Mouse (Mus musculus): ENCODE measurements around the gene Cptp. TPM values are rescaled to one million over a fixed set of nuclear protein-coding genes. Genes with fewer than 3 reads are reported as not detected.

Gene Cptp
- polyA plus RNA-seq, 1 experiment from 2014 or later: 24.7 TPM

DNA sequence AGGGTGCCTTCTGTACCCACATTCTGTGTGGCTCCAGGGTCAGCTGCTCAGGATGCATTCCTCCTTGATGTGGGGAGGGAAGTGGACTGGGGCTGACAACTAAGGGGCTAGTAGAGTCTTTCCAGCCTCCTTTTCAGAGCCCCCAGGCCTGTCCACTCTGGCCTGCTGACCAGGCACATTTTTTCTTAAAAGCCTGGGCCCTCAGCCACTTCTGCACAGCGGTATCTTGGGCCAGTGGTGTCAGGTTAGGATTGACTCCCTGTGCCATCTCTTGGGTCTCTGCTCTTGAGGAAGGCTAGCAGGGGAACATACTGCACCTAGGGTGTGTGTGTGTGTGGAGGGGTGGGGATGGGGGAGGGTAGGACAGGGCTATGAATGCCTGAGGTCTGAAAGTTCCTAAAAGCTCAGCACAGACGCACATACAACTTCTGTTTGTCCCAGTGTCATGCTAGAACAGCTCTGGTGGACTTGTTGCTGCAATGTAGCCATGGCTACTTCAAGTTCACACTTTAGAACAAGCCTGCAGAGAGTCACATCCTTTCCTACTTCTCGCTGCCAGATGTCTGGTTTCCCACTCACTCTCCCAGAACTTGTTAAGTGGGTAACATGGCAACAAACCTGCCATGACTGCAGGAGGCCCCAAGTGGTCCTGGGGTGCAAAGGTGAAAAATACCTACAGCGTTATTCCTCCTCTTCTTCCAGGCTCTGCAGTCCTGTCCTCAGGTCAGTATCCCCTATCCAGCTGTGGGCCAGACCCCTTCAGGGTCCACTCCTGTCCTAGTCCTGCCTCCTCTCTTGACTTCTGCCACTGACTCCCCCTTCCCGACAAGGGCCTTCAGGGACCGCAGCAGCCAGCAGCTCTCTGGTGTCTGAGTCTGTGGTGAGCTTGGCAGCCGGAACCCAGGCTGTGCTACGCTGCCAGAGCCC is 28.9 kb downstream of the Cptp start:
- Histone ChIP-seq H3K36me3 (ENCODE audit: control insufficient read depth, insufficient read depth, low read length) (no peaks in the 10 kb centered on the region), H3K4me3 (ENCODE audit: low read depth, low read length) (peak overlapping the region; percentile 39), H3K27me3 (ENCODE audit: control insufficient read depth, insufficient read depth, low read length) (peaks cover 7% of the 10 kb centered on the region; the same call in 1 of the 2 replicates), H3K9me3 (ENCODE audit: control insufficient read depth, low read length) (no peaks in the 10 kb centered on the region), H3K9ac (ENCODE audit: low read length) (peak overlapping the region; percentile 73), H3K27ac (ENCODE audit: low read depth, low read length) (peak overlapping the region; percentile 48; the same call in 1 of the 2 replicates), H3K4me2 (peak overlapping the region; percentile 76), H3K4me1 (ENCODE audit: control insufficient read depth, insufficient read depth, low read length) (peaks cover 22% of the 10 kb centered on the region)
- DNase-seq (ENCODE audit: low spot score, missing footprints) (peak; percentile 90), ATAC-seq (ENCODE audit: low FRiP score) (peak; percentile 9)
- 9% methylated on average over 8 of the region's 8 CpGs for WGBS

DNA sequence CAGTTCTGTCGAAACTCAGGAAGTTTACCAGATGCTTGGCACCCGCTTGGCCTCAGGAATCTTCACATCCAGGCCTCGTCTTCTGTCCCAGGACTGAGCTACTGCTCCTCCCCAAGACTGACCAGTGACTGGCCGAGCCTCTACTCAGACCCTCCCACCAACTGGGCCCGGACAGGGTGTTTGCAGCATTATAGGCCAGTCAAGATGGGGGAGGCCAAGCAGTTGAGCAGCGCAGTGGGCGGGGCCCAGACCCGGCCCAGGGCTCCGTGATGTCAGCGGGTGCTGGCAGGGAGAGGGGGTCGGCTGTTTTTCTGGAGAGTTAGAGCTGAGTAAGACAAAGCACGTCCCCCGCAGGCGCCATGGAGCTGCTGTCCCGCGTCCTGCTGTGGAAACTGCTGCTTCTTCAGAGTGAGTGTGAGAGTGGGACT is 29.7 kb downstream of the Cptp start, which contains the start of gene Mxra8:
Gene Mxra8 (plus strand): TSS at position 198 of the 428 bp plus-strand sequence.
- H3K27ac ChIP-seq (ENCODE audit: low read depth, low read length): peak within 1 kb of the TSS; percentile 48
- peak; percentile 91 for ATAC-seq (ENCODE audit: low FRiP score)

GRCm38 (mm10) chr4:155838187-155839153 is 30.8 kb downstream of the Cptp start:
- WGBS: 59% methylated on average over 8 of the region's 8 CpGs
- Histone ChIP-seq H3K4me3 (ENCODE audit: low read depth, low read length) (no peak overlapping the region), H3K4me1 (ENCODE audit: control insufficient read depth, insufficient read depth, low read length) (peaks cover 22% of the 10 kb centered on the region), H3K9me3 (ENCODE audit: control insufficient read depth, low read length) (no peaks in the 10 kb centered on the region), H3K27ac (ENCODE audit: low read depth, low read length) (no peak overlapping the region), H3K9ac (ENCODE audit: low read length) (no peak overlapping the region; the same call in 1 of the 2 replicates), H3K36me3 (ENCODE audit: control insufficient read depth, insufficient read depth, low read length) (no peaks in the 10 kb centered on the region), H3K27me3 (ENCODE audit: control insufficient read depth, insufficient read depth, low read length) (peaks cover 7% of the 10 kb centered on the region; the same call in 1 of the 2 replicates), H3K4me2 (no peak overlapping the region)
- ATAC-seq (ENCODE audit: low FRiP score): no peak
- no peak for DNase-seq (ENCODE audit: low spot score, missing footprints)

More for the DNA sequence above, 29.7 kb downstream of the Cptp start, which contains the start of gene Mxra8:
- Histone ChIP-seq H3K4me2 (peak within 1 kb of the TSS; percentile 76), H3K36me3 (ENCODE audit: control insufficient read depth, insufficient read depth, low read length) (no peaks in the 10 kb centered on the region), H3K9ac (ENCODE audit: low read length) (peak within 1 kb of the TSS; percentile 73), H3K27me3 (ENCODE audit: control insufficient read depth, insufficient read depth, low read length) (peaks cover 7% of the 10 kb centered on the region; the same call in 1 of the 2 replicates), H3K4me1 (ENCODE audit: control insufficient read depth, insufficient read depth, low read length) (peaks cover 22% of the 10 kb centered on the region), H3K4me3 (ENCODE audit: low read depth, low read length) (peak within 1 kb of the TSS; percentile 39), H3K9me3 (ENCODE audit: control insufficient read depth, low read length) (no peaks in the 10 kb centered on the region)
- DNase-seq (ENCODE audit: low spot score, missing footprints): peak; percentile 95
- 2% methylated on average over 16 of the region's 16 CpGs for WGBS

DNA sequence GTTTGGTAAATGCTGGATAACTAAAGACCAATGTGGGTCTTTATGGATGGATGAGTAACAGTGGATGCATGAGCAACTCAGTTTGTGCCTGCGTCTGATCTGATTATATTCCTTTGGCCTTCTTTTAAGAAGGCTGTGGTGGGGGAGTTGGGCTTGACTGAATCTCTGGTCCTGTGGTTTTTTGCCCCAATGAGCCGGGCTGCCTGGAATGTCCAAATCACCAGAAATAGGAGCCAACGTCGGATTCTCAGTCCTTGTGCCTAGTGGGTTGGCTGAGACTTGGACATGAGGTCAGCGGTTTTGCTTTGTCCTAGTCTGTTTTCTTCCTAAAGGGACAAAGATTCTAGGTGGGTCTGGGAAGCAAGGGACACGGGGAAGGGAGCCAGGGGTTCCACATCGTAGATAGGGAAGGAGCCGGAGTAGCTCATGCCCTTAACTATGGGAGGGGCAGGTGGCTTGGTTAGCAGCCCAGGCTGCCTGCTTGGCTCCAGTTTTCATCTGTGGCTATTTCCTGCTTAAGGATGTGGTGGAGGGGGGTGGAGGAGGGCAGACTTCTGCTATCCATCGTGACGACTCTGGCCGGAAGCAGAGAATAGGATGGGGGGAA is 31.7 kb downstream of the Cptp start:
- ATAC-seq (ENCODE audit: low FRiP score) (no peak), DNase-seq (ENCODE audit: low spot score, missing footprints) (no peak)
- H3K4me2 ChIP-seq: no peak overlapping the region
- 86% methylated on average over 11 of the region's 11 CpGs for WGBS
- peaks cover 23% of the 10 kb centered on the region for H3K4me1 ChIP-seq (ENCODE audit: control insufficient read depth, insufficient read depth, low read length)
- H3K9me3 ChIP-seq (ENCODE audit: control insufficient read depth, low read length): no peaks in the 10 kb centered on the region
- H3K4me3 ChIP-seq (ENCODE audit: low read depth, low read length): no peak overlapping the region
- H3K27ac ChIP-seq (ENCODE audit: low read depth, low read length): no peak overlapping the region
- no peak overlapping the region for H3K9ac ChIP-seq (ENCODE audit: low read length)
- H3K27me3 ChIP-seq (ENCODE audit: control insufficient read depth, insufficient read depth, low read length): peaks cover 7% of the 10 kb centered on the region; the same call in 1 of the 2 replicates
- H3K36me3 ChIP-seq (ENCODE audit: control insufficient read depth, insufficient read depth, low read length): peaks cover 3% of the 10 kb centered on the region; the same call in 1 of the 2 replicates

DNA sequence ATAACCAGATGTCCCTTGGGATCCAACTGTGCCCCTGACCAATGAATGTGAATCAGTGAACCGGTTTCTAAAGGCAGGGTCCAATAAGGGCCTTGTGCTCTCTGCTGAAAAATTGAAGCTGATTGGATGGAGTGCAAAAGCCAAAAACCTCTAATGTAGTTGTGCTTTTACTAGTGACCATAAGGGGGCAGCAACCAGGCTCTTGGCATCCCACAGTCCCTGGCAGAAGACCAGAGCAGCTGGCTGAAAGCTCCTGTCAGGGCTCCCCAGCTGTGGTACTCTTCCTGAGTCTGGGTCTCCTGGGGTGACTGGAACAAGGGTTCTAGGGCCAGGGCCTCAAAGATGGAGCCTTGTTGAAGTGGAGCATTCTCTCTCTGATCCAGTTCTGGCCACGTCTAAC is 35.4 kb downstream of the Cptp start:
- Histone ChIP-seq H3K9ac (ENCODE audit: low read length) (no peak overlapping the region), H3K4me2 (no peak overlapping the region), H3K9me3 (ENCODE audit: control insufficient read depth, low read length) (no peaks in the 10 kb centered on the region), H3K36me3 (ENCODE audit: control insufficient read depth, insufficient read depth, low read length) (peaks cover 3% of the 10 kb centered on the region; the same call in 1 of the 2 replicates), H3K27ac (ENCODE audit: low read depth, low read length) (no peak overlapping the region), H3K4me3 (ENCODE audit: low read depth, low read length) (no peak overlapping the region), H3K4me1 (ENCODE audit: control insufficient read depth, insufficient read depth, low read length) (peaks cover 8% of the 10 kb centered on the region), H3K27me3 (ENCODE audit: control insufficient read depth, insufficient read depth, low read length) (no peaks in the 10 kb centered on the region)
- ATAC-seq (ENCODE audit: low FRiP score): peak; percentile 20; the same call in 1 of the 2 replicates
- peak; percentile 93 for DNase-seq (ENCODE audit: low spot score, missing footprints)
- 47% methylated on average over 2 of the region's 2 CpGs for WGBS

DNA sequence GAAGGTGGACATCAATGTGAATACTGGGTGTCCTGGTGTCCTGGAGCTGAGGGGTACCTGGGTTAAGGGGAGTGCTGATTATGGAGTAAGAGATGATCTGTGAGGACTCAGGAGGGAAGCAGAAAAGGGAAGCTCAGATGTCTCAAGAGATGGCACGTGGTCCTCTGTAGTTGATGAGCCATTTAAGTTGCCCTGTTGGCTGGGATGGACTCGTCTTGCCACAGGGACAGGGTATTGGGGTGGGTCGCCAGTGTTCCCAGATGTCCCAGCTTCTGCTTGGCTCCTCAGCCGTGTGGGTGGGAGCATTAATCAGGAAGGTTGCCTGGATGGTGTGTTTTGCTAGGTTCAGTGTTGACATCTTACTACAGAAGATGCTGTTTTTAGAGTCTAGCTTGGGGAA is 36.0 kb downstream of the Cptp start:
- DNase-seq (ENCODE audit: low spot score, missing footprints) (no peak), ATAC-seq (ENCODE audit: low FRiP score) (no peak)
- H3K4me3 ChIP-seq (ENCODE audit: low read depth, low read length): no peak overlapping the region
- H3K27ac ChIP-seq (ENCODE audit: low read depth, low read length): no peak overlapping the region
- no peaks in the 10 kb centered on the region for H3K9me3 ChIP-seq (ENCODE audit: control insufficient read depth, low read length)
- no peak overlapping the region for H3K9ac ChIP-seq (ENCODE audit: low read length)
- no peaks in the 10 kb centered on the region for H3K27me3 ChIP-seq (ENCODE audit: control insufficient read depth, insufficient read depth, low read length)
- 86% methylated on average over 4 of the region's 4 CpGs for WGBS
- no peak overlapping the region for H3K4me2 ChIP-seq
- H3K4me1 ChIP-seq (ENCODE audit: control insufficient read depth, insufficient read depth, low read length): peaks cover 8% of the 10 kb centered on the region
- H3K36me3 ChIP-seq (ENCODE audit: control insufficient read depth, insufficient read depth, low read length): peaks cover 3% of the 10 kb centered on the region; the same call in 1 of the 2 replicates

GRCm38 (mm10) chr4:155832321-155832720 is 36.9 kb downstream of the Cptp start:
- Histone ChIP-seq H3K27me3 (ENCODE audit: control insufficient read depth, insufficient read depth, low read length) (no peaks in the 10 kb centered on the region), H3K9me3 (ENCODE audit: control insufficient read depth, low read length) (no peaks in the 10 kb centered on the region), H3K9ac (ENCODE audit: low read length) (peak overlapping the region; percentile 90), H3K4me1 (ENCODE audit: control insufficient read depth, insufficient read depth, low read length) (peaks cover 8% of the 10 kb centered on the region), H3K36me3 (ENCODE audit: control insufficient read depth, insufficient read depth, low read length) (peaks cover 7% of the 10 kb centered on the region; the same call in 1 of the 2 replicates), H3K4me2 (peak overlapping the region; percentile 96), H3K27ac (ENCODE audit: low read depth, low read length) (no peak overlapping the region), H3K4me3 (ENCODE audit: low read depth, low read length) (peak overlapping the region; percentile 87)
- DNase-seq (ENCODE audit: low spot score, missing footprints) (no peak), ATAC-seq (ENCODE audit: low FRiP score) (no peak)
- WGBS: 55% methylated on average over 10 of the region's 10 CpGs

DNA sequence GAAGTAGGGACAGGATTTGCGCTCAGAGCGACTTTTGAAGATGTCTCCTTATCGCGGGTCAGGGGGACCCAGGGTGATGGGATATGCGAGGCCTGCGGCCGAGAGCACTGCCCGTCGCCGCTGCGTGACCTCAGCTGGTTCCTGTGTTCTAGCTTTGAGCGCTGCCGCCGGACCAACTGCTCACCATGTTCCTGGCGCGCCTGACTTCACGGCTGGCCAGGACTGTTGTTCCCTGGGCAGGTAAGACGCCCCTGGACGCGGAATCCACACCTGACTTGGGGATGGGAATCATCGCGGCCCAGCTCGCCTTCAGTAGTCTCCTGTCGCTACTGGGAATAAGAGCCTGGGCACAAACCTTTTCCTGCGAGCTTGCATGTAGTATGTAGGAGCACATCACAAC is 37.4 kb downstream of the Cptp start:
- H3K4me1 ChIP-seq (ENCODE audit: control insufficient read depth, insufficient read depth, low read length): peaks cover 8% of the 10 kb centered on the region
- peak overlapping the region; percentile 58; the same call in 1 of the 2 replicates for H3K27ac ChIP-seq (ENCODE audit: low read depth, low read length)
- WGBS: 2% methylated on average over 25 of the region's 25 CpGs
- H3K4me3 ChIP-seq (ENCODE audit: low read depth, low read length): peak overlapping the region; percentile 87
- peak overlapping the region; percentile 96 for H3K4me2 ChIP-seq
- H3K27me3 ChIP-seq (ENCODE audit: control insufficient read depth, insufficient read depth, low read length): no peaks in the 10 kb centered on the region
- H3K9ac ChIP-seq (ENCODE audit: low read length): peak overlapping the region; percentile 90
- ATAC-seq (ENCODE audit: low FRiP score) (no peak; the same call in 1 of the 2 replicates), DNase-seq (ENCODE audit: low spot score, missing footprints) (no peak)
- H3K36me3 ChIP-seq (ENCODE audit: control insufficient read depth, insufficient read depth, low read length): peaks cover 7% of the 10 kb centered on the region; the same call in 1 of the 2 replicates
- H3K9me3 ChIP-seq (ENCODE audit: control insufficient read depth, low read length): no peaks in the 10 kb centered on the region
